23 mouse cellular contexts compared by ENCODE assay signal in the genomic region with DNA sequence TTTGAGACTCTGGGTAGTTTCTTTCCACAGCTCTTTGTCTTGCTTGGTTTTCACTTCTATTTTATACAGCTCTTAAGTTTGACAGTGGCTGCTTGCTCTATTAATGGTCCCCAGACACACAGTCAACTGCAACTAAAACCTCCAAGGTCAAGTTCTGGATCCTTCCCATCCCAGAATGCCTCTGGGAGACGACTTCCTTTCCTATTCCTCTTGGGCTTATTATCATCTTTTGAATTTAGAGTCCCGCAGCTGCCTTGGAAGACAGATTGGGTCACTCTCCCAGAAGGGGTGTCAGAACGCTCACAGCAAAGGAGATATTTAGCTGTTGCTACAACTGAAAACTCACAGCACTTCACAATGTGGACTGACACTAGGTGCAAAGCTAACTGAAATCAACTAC.
"Had no signal": no experiment of that assay in that cellular context is flagged by ENCODE, and none has a peak within 500 bp of the region (broad histone marks: within the 10 kb centered on the region; RNA-seq: fewer than 3 reads in every experiment).

No protein-coding gene starts in this region.

- H3K4me1 ChIP-seq: hindbrain, embryonic 10.5 days; hindbrain, embryonic 12.5 days; limb, embryonic 10.5 days; liver, embryonic 13.5 days; liver, embryonic 15.5 days had no signal

- DNase-seq: gastrocnemius, postnatal 14 days; kidney, adult 18-20 months; kidney, adult 8-10 months; kidney, postnatal 10 days; kidney, postnatal 25 days; kidney, postnatal 4 days; liver; liver, embryonic 13.5 days; liver, postnatal 0 days had no signal

- H3K4me2 ChIP-seq: hindbrain, embryonic 12.5 days; hindbrain, embryonic 14.5 days; intestine, embryonic 15.5 days; limb, embryonic 12.5 days; liver, embryonic 11.5 days; liver, embryonic 13.5 days; liver, embryonic 15.5 days had no signal

- ATAC-seq: forebrain, embryonic 16.5 days; hindbrain, embryonic 16.5 days; inflammation-experienced regulatory T-cells, adult 6 months; intestine, embryonic 15.5 days; intestine, postnatal 0 days; liver, postnatal 0 days had no signal

- H3K27me3 ChIP-seq: hindbrain, embryonic 12.5 days; intestine, embryonic 15.5 days; liver, embryonic 13.5 days; liver, embryonic 15.5 days had no signal

- H3K36me3 ChIP-seq: hindbrain, embryonic 10.5 days; hindbrain, embryonic 12.5 days; intestine, embryonic 15.5 days; limb, embryonic 10.5 days; limb, embryonic 12.5 days; liver, embryonic 13.5 days; liver, embryonic 15.5 days had no signal

- H3K4me3 ChIP-seq: hindbrain, embryonic 10.5 days; hindbrain, embryonic 12.5 days; intestine, embryonic 15.5 days; layer of hippocampus, adult 2 months; left cerebral cortex, adult 2 months; limb, embryonic 10.5 days; limb, embryonic 12.5 days; liver, embryonic 13.5 days; liver, embryonic 15.5 days had no signal

- H3K9me3 ChIP-seq: hindbrain, embryonic 10.5 days; hindbrain, embryonic 12.5 days; intestine, embryonic 15.5 days; limb, embryonic 10.5 days; limb, embryonic 12.5 days; liver, embryonic 13.5 days; liver, embryonic 15.5 days had no signal

- H3K9ac ChIP-seq: hindbrain, embryonic 12.5 days; hindbrain, embryonic 14.5 days; intestine, embryonic 15.5 days; limb, embryonic 12.5 days; liver, embryonic 13.5 days; liver, embryonic 15.5 days; liver, postnatal 0 days had no signal

- H3K27ac ChIP-seq: hindbrain, embryonic 10.5 days; hindbrain, embryonic 12.5 days; hindbrain, embryonic 14.5 days; intestine, embryonic 15.5 days; layer of hippocampus, adult 2 months; left cerebral cortex, adult 2 months; limb, embryonic 10.5 days; limb, embryonic 12.5 days; liver, embryonic 13.5 days; liver, embryonic 15.5 days had no signal
